Mouse (Mus musculus) G1E-ER4 (cell line): ENCODE results near the gene Asb6. TPM values are rescaled to one million over a fixed set of nuclear protein-coding genes. Genes with fewer than 3 reads are reported as not detected.

Experiments used
- GATA1 ChIP-seq: IDR thresholded peaks from one replicate; pipeline ENCODE4 v1.8.0; 2012; ENCODE audit warnings: low read length, inconsistent platforms
- polyA plus RNA-seq: library from polyadenylated mRNA; stranded (reverse); fragments of >175 nt; gene quantifications from 2 replicates; pipeline ENCODE4 v1.2.3, GENCODE M21; 2012

Gene Asb6
- polyA plus RNA-seq, 1 experiment = 44.5 TPM

- no peak for TF ChIP-seq GATA1
These were observed 15.3 kb upstream of the Asb6 start for GRCm38 (mm10) chr2:30845152-30846070.

- no peak for TF ChIP-seq GATA1
These were observed 12.5 kb upstream of the Asb6 start for GRCm38 (mm10) chr2:30842615-30843014.

GRCm38 (mm10) chr2:30836238-30836990 is 6.3 kb upstream of the Asb6 start:
- no peak for TF ChIP-seq GATA1

GRCm38 (mm10) chr2:30834373-30835022 is 4.4 kb upstream of the Asb6 start, which contains the start of gene Prrx2:
TSS of gene Prrx2 (plus strand) at chr2:30834972.
- TF ChIP-seq GATA1 = no peak

- TF ChIP-seq GATA1 = no peak
These were observed 3.5 kb upstream of the Asb6 start for GRCm38 (mm10) chr2:30833644-30834043.

- TF ChIP-seq GATA1 = no peak
These were observed 818 bp downstream of the Asb6 start for GRCm38 (mm10) chr2:30829315-30829714.

- no peak for TF ChIP-seq GATA1
These were observed 2.2 kb downstream of the Asb6 start for GRCm38 (mm10) chr2:30827749-30828475.

GRCm38 (mm10) chr2:30826825-30827748 is 3.0 kb downstream of the Asb6 start:
- peak; percentile 9 for TF ChIP-seq GATA1

- no peak for TF ChIP-seq GATA1
These were observed 6.6 kb downstream of the Asb6 start for GRCm38 (mm10) chr2:30823385-30824153.

- no peak for TF ChIP-seq GATA1
These were observed 7.7 kb downstream of the Asb6 start for GRCm38 (mm10) chr2:30822460-30822859.

- TF ChIP-seq GATA1 = no peak
These were observed 9.1 kb downstream of the Asb6 start for GRCm38 (mm10) chr2:30821073-30821472.

GRCm38 (mm10) chr2:30819873-30820272 is 10.3 kb downstream of the Asb6 start:
- no peak for TF ChIP-seq GATA1

GRCm38 (mm10) chr2:30816383-30816782 is 13.8 kb downstream of the Asb6 start:
- no peak for TF ChIP-seq GATA1

GRCm38 (mm10) chr2:30810573-30810972 is 19.6 kb downstream of the Asb6 start:
- no peak for TF ChIP-seq GATA1
